Mouse (Mus musculus) gastrocnemius, adult 8-10 months (tissue): ENCODE measurements around the gene Gm14295. TPM values are rescaled to one million over a fixed set of nuclear protein-coding genes. Genes with fewer than 3 reads are reported as not detected.
"Not testable (repeated sequence)": the region's sequence is repeated elsewhere in the genome, so short reads cannot be mapped to it uniquely, and the experiment has no call there.

ENCODE experiments used
- DNase-seq, 2 experiments: peaks; one replicate each; pipeline ENCODE4 v3.0.0; 2022; ENCODE audit warnings: low spot score in 2 of 2
- total RNA-seq, 4 experiments: library from RNA; stranded (reverse); gene quantifications; 2 replicates each; pipeline ENCODE4 v1.2.4; 2022

The Gm14295 gene
- 10 to 100 TPM; 10.7 to 20.8 (median 12.1) TPM for total RNA-seq

GRCm38 (mm10) chr2:176798312-176798711 lies at the start of gene Gm14295:
Gene Gm14295, plus strand, starts transcription at chr2:176798612.
- not testable (repeated sequence) for DNase-seq

DNA sequence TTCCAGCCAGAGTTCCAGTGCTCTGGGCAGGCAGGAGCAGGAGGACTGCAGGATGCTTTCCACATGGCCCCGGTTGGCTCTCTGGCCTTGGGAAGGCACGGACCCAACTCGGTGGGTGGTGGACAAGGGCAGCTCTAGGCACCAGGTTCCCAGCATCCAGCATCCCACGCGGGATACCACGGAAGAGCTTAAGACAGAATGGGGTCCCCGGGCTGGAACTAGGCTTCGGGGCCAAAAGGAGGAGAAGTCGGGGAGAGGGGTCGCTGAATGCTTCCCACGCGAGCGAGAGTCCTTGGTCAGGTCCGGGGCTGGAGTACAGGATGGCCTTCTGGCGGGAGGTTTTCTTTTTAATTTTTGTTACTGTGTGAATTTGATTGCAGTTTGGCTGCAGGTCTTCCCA lies 373 bp downstream of the Gm14295 start:
- not testable (repeated sequence) for DNase-seq

GRCm38 (mm10) chr2:176830840-176831239 lies 32.4 kb downstream of the Gm14295 start, which contains the start of gene Gm14408:
Gene Gm14408, plus strand, starts transcription at chr2:176831140.
- not testable (repeated sequence) for DNase-seq

Other genes with a start within 250 kb of the Gm14295 start
- gene Gm14308, start 162.3 kb upstream of the Gm14295 start, total RNA-seq, result 1 to 10 TPM in 2 of 4 experiments, under 1 TPM in 1, not detected in 1; 0.86 to 2.2 (median 2.2) TPM
- 10 to 100 TPM; 12.2 to 16.2 (median 13.3) TPM for gene Zfp973, start 128.1 kb upstream of the Gm14295 start, total RNA-seq
- gene Gm14305, start 90.3 kb upstream of the Gm14295 start, total RNA-seq, result 1 to 10 TPM; 7.1 to 9.6 (median 8.2) TPM
- gene Gm14408, start 32.5 kb downstream of the Gm14295 start, total RNA-seq, result not detected
- 1 to 10 TPM; 2.1 to 3.7 (median 3.1) TPM for gene Gm14296, start 129.2 kb downstream of the Gm14295 start, total RNA-seq
- gene Gm14419, start 202.3 kb downstream of the Gm14295 start, total RNA-seq, result 10 to 100 TPM; 35.6 to 44.6 (median 38.8) TPM